Mouse (Mus musculus): Measurements from ENCODE around the gene Lrba. TPM values are rescaled to one million over a fixed set of nuclear protein-coding genes. Genes with fewer than 3 reads are reported as not detected.

Lrba gene
- total RNA-seq, 2 experiments from 2014 or later: 23.7 to 24.0 TPM

DNA sequence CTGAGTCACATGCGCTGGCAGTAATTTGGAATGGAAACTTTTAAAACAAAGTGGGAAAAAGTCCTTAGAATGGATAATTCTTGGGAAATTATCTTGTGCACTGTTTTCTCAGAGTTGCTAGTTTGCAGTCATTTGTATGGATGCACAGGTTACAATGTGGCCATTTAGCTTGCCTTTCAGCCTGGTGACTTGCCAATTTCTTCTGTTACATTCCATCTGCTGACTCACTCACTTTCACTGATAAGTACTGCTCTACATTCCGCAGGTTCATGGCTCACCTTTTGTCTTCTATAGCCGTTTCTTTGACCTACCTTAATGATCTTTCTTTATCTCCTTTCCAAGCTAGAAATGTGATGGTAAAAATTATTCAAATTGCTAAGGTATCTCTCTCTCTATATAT lies 28.6 kb downstream of the Lrba start:
- no peak for DNase-seq
- intact Hi-C loops (cut with DNase I): no loop called here

DNA sequence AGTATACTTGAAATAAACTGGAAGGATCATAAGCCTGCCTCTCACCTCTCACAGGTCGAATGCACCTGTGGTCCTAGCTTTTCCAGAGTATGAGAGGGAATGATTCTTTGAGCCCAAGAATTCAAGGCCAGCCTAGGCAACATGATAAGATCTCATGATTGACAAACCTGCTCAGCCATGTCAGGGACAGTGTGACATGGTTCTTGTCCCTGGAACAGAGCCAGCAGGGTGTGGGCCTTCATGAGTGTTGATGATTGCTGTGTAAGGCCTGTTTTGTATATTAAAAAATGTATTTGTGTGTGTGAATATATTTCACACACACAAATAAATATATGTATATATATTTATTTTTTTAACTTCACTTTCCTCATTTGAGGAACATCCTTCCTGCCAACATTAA lies 29.3 kb downstream of the Lrba start:
- intact Hi-C loops (cut with DNase I): no loop called here
- no peak for DNase-seq

DNA sequence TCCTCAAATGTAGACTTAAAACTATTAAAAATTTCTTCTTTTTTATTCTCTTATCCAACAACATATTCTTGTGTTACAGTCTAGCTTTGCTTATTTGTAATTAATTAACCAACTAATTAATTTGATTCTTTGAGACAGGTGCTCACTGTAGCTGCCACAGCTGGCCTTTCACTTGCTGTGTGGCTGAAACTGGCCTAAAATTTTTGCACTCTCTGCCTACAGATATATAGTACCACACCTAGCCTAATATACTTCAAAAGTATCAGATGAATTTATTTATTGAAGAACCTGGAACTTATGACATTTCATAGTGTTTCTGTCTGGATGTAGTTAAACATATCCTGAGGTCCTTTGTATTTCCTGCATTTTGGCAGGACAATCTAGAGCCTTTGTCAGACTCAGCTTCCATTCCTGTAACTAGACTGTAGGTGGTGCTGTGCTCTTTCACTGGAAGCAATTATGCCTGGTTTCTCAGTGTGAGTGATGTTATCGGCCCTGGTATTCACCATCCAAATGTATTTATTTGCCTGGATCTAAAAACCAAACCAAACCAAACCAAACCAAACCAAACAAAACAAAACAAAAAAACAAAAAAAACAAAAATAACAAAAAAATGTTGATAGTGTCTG lies 43.7 kb downstream of the Lrba start:
- intact Hi-C loops (cut with DNase I): loop anchor here (2.0 to 5.0 kb wide), 2 partner anchors 494 to 545 kb away; no protein-coding TSS in a partner anchor

DNA sequence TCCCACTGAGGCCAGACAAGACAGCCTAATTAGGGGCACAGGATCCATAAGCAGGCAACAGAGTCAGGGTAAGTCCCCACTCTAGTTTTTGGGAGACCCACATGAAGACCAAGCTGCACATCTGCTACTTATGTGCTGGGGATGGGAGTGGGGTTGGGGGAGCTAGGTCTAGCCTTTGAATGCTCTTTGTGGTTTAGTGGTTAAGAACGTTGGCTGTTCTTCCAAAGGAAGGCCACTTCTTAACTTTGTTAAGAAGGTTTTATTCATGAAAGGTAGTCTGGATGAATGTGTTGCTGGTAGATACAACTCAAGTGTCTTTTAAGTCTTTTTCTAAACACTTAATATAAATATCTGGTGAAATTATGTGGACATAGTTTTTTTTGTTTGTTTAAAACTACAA lies 51.2 kb downstream of the Lrba start:
- intact Hi-C loops (cut with DNase I): no loop called here
- no peak for DNase-seq

More for the DNA sequence above, 43.7 kb downstream of the Lrba start:
- no peak for DNase-seq

DNA sequence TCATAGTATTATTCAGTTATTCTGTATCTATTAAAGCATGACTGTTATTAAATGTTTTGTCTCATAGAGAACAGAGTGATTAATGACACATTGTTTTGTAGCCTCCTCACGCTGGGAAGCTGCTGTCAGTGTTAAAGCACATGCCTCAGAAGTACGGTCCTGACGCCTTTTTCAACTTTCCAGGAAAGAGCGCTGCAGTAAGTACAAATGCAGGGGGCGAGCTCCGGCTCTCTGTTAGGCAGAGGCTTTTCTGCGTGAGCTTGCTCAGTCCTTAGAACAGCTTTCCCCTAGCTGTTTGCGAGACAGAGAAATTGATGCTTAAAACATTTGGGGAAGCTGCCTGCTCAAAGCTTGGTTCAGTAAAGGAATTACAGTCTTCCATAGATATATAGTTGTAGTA lies 66.8 kb downstream of the Lrba start:
- no peak for DNase-seq
- intact Hi-C loops (cut with DNase I): no loop called here

DNA sequence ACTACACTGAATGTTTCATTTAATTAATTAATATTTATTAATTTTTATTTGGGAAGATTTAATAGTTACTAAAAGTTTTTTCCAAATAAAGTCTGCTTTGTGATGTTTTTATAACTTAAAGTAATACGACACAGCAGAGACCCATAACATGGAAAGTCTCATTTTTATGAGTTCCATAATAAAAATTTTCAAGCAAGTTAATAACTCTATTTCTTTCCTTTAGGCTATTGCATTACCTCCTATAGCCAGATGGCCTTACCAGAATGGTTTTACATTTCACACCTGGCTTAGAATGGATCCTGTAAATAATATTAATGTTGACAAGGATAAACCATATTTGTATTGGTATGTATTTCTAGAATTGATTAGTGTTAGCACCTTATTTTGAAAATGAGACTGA lies 70.4 kb downstream of the Lrba start:
- intact Hi-C loops (cut with DNase I): no loop called here
- no peak for DNase-seq

DNA sequence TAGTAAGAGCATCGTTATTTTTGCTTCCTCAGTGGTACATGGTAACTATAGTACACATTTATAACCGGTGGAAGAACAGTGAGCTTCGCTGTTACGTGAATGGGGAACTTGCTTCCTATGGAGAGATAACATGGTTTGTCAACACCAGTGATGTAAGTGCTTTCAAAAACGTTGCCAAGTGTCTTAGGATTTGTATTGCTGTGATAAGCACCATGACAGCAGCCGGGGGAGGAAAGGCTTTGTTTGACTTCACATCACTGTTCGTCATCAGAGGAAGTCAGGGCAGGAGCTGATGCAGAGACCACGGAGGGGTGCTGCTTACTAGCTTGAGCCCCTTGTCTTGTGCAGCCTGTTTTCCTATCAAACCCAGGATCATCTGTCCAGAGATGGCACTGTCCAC lies 71.7 kb downstream of the Lrba start:
- intact Hi-C loops (cut with DNase I): no loop called here
- DNase-seq: no peak

DNA sequence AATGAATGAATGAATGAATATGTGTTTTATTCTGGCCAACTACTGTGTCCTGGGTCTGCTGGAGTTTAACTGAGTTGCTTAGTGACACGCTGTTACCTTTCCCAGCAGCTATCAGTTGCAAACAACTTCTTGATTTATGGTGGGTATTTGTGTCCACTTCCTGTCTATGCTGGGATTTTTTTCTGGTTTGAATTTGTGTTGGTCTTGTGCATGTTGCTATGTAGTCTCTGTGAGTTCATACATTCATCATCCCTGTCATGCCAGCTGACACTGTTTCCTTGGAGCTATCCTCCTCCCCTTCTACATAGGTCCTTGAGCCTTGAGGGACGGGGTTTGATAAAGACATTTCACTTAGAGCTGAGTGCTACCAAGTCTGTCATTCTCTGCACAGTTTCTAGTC lies 84.4 kb downstream of the Lrba start:
- no peak for DNase-seq
- intact Hi-C loops (cut with DNase I): no loop called here

DNA sequence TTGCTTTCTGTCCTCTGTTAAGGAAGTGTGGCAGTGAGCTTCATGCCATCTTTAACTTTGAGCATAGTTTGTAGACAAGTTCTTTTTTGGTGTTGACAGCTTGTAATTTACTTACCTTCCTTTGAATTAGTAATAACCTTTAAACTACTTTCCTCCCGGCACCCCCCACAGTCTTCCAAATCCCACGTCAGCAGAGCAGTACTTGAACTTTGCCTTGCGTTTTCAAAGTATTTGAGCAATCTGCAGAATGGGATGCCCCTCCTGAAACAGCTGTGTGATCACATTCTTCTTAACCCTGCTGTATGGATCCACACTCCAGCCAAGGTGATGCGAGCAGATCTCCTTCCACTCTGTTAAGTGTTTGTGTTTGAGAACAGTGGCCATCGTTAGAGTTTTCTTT lies 85.7 kb downstream of the Lrba start:
- no peak for DNase-seq
- intact Hi-C loops (cut with DNase I): no loop called here

DNA sequence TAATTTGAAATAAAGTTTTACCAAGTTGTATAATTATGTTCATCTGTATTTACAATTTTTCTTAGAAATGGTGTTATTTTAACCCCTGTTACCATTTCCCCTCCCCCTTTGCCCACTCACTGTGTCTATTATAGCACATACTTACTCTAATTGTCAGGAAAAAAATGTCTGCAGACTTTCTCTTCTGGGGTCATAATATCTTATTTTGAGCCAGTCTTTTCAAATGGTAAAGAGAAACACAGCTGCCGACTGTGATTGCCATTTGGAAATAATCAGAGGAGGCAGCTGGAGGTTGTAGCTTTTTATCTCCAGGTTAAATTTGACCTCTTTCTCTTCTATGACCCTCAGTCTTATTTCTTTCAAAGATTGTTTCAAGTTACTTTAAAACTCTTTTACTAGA lies 86.9 kb downstream of the Lrba start:
- intact Hi-C loops (cut with DNase I): no loop called here
- DNase-seq: no peak

DNA sequence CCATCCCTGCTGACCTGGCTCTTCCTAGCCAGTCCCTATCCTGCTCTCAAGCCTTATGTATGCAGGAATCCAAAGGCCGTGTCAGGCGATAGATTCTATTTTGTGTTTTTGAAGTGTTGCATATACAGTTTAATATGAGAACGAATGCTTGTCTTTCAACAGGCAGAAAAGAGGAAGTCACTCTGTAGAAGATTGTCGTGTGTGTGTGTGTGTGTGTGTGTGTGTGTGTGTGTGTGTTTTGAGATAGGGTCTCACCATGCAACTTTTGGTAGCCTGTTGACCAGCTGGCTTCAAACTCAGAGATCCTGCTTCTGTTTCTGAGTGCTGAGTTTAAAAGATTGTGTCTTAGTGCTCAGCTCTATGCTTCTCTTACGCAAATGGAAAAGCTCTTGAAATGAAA lies 93.2 kb downstream of the Lrba start:
- no peak for DNase-seq
- intact Hi-C loops (cut with DNase I): no loop called here

DNA sequence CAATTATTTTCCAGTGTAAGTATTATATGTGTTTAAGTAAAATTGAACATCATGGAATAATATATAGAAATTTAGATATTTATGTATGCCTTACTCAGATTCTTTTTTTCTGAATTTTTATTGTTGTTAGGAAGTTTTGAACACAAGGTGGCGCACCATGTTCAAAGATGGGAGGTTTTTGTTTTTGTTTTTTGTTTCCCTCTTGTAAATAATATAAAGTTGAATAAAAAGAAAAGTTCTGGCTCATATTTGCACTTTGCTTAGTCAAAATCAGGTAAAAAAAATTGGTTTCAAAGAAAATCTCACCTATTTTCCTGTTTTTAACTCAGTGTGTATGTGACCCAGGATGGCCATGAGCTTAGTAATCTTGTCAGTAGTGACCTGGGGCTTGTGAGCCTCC lies 104.1 kb downstream of the Lrba start:
- peak in 1 of 2 experiments; percentile 7 for DNase-seq
- intact Hi-C loops (cut with DNase I): loop anchor here (10.0 kb wide), 3 partner anchors 436 to 646 kb away; no protein-coding TSS in a partner anchor

DNA sequence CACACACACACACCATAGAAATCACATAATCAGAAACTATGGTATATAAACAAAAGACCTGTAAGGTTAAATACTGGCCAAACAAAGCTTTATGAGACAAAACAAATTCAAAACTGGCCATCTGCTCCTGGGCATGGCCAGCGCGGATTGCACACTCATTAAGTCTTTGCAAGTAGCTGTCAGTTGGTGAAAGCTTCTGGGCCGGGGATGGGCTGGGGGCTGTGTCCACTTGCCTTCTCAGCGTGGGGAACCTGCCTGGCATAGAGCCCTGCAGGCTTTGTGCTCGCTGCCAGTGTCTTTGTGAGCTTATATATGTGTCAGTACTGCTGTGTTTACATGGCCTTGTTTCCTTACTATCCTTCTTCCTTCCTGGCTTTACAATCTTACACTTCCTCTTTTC lies 118.8 kb downstream of the Lrba start:
- intact Hi-C loops (cut with DNase I): no loop called here
- DNase-seq: no peak

DNA sequence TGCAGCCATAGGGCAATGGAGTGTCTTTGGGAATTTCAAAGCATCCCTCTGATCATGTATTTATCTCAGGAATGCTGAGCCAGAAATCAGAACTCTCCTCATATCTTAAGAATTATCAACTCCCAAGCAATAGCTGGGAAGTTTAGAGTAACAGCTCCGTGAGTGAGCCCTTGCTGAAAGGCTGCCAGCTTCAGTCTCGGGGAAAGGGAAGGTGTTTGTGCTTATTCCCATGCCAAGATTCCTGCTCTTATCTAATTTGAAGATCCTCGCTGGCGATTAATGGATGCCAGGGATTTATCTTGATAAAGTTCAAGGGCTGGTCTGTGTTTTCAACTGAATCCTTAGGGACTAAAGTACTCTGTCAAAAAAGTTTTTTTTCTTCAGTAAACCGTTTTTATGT lies 138.0 kb downstream of the Lrba start:
- intact Hi-C loops (cut with DNase I): no loop called here
- DNase-seq: no peak

DNA sequence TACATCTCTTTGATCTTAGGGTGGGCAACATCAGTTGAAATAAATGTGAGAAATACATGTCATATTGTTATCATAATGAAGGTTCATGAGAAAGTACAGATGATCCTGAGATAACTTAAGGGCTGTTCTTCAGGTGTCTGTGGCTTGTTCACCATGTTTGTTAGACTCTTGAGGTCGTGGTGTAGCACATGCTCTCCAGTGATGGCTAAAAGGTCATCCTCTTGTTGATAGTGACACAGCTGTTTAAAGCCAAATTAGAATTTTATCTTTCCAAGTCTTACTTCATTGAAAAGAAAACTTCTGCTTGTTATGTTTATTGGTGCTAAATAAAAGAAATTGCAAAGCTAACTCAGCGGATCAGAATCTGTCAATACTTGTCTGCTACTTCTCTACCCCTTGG lies 147.0 kb downstream of the Lrba start:
- DNase-seq: no peak
- intact Hi-C loops (cut with DNase I): no loop called here

DNA sequence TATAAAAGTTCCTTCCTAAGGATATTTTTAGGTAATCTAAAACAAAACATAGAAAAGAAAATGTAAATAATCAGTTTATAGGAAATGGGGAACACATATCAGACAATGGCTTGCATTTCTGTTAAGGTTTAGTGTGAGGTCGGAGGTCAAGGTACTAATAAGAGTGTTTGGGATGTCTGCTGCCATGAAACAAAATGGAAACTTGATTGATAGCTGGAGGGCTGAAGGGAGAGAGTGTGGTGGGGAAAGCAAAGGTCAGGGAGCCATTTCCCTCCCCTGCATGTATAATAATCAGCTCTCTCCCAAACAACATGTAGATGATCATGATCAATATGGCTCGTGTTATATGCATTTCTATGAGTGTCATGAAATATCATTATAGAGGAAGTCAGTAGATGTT lies 150.8 kb downstream of the Lrba start:
- DNase-seq: no peak
- intact Hi-C loops (cut with DNase I): no loop called here

DNA sequence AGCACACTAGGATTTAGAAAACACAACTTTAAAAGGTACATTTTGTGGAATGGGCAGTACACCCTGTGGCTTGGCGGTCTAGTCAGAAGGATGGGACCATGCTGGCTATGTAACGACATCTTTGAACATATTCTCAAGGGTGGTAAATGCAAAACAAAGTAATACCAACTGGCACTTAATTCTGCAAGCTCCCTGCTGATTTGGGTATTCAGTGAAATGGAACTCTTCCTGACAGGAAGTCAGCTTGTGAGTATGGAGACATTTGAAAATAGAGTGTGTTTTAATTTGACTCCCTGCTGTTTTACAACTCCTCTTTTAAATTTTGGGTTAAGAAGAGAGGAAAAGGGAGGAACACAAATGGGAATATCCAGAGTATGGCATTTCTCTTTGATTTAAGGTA lies 158.1 kb downstream of the Lrba start:
- DNase-seq: no peak
- intact Hi-C loops (cut with DNase I): no loop called here

DNA sequence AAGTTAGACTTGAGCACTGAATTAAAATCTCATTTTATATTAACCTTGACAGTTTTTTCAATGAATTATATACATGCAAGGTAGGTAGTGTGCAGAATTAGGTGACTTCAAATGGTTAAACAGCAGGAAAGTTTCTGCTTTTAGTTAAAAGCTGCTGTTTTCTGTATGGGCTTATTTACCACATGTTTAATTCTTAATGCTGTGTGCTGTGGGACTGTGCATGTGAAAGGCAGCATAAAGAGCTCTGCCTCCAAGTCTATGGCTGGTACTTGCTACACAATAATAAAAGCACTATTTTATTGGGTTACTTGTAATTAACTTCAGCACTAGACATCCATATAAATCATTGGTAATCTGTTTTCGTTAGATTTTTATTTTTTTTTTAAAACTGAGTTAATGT lies 160.6 kb downstream of the Lrba start:
- DNase-seq: no peak
- intact Hi-C loops (cut with DNase I): no loop called here

DNA sequence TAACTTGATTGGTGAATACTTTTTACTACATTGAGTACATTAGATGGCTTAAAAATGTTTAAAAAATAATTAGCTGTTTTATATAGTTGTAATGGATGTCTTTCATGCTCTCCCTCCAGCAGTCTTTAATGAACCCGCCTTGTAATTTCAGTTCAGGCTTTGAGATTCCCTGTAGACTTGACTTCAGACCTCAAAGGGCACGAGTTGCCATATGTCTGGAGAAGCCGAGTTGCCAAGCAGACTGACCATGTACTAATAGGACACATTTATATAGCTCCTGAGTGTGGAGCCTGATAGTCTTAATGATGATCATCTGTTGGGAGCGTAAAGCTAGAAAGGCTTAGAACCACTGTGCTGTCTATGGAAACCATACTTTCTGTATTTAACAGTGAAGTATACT lies 161.8 kb downstream of the Lrba start:
- intact Hi-C loops (cut with DNase I): no loop called here
- DNase-seq: no peak

DNA sequence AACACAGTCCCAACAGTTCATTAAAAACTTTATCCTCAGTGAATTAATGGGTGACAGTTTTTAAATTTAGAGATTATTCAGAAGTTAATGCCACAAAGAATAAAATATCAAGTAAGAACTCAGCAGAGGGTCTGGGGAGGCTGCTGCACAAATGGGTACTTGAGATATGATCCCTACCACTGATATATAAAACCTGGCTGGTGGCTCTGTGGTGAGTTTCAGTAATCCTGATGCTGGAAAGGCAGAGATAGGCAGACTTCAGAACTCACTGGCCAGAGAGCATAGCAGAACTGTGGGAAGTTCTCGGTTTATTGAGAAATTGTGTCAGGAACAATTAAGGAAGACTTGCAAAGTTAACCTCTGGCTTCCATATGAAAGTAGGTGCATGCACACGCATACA lies 199.3 kb downstream of the Lrba start:
- intact Hi-C loops (cut with DNase I): no loop called here

DNA sequence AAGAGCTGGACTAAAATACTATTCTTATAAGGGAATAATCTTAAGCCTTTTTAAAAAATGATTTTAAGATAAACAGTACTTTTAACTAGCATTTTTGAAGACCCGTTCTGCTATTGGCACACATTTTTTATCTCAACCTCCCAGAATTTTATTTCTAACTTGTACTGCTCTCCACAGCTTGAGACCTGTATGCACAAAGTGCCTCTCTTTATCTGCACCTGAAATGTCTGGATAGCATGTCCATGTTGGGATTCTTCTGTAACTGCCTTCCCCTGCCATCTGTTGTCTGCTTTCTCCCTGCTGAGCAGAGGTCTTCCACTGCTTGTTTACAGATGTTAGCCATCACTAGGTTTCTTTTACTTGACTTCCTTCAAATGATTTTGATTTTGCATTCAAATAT lies 202.3 kb downstream of the Lrba start:
- DNase-seq: no peak
- intact Hi-C loops (cut with DNase I): no loop called here

More for the DNA sequence above, 199.3 kb downstream of the Lrba start:
- DNase-seq: no peak

DNA sequence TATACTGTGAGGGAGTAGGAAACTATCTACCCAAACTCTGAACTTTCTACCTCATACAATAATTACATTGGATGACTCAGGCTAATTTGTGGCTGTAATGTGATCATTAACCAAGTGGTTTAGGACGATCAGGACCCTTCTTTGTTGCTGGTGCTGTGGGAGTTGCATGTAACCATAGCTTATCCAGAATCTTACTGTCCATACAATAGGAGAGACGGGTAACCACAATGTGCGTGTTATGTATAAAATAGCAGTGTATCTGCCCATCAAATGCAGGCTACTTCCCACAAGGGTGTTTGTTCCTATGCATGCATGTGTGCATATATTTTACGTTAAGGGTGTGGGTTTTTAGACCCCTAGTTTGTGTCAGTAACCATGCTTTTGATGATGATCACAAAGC lies 219.0 kb downstream of the Lrba start:
- no peak for DNase-seq
- intact Hi-C loops (cut with DNase I): no loop called here

DNA sequence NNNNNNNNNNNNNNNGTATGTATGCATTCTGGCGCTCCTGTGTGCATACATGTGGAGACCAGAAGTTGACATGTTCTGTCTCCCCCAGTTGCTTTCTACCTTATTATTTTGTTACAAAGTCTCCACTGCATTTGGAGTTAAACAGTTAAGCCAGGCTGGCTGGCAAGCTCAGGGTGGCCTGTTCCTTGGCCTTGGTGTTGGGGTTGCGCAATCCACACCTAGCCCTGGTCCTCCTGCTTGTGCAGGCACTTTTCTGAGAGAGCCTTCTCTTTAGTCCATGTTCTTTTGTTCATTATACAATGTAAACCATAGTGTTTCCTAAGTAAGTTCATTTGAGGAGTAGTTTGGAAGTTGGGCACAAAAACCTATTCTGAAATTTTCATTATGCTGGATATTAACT lies 226.7 kb downstream of the Lrba start:
- intact Hi-C loops (cut with DNase I): no loop called here
- DNase-seq: peak; percentile 3 to 5

All from heart, postnatal 36 days (tissue).